Mouse (Mus musculus) bone marrow, adult 2 months (tissue): ENCODE data around the gene Eif4b. TPM values are rescaled to one million over a fixed set of nuclear protein-coding genes. Genes with fewer than 3 reads are reported as not detected.

Experiments
- H3K27ac ChIP-seq: fragments of 200-500 bp; 2 replicates; pipeline ENCODE4 v1.5.1; 2012; ENCODE audit warnings: low read depth, mild to moderate bottlenecking, control low read depth, inconsistent platforms, low read length; ENCODE audit not compliant: control insufficient read depth, poor library complexity, insufficient read depth
- H3K4me1 ChIP-seq: fragments of 200-500 bp; 2 replicates; pipeline ENCODE4 v1.6.1; 2011; ENCODE audit warnings: low read length; ENCODE audit not compliant: control insufficient read depth, insufficient read depth
- H3K4me3 ChIP-seq: fragments of 200-500 bp; replicated peaks from 2 replicates; pipeline ENCODE3; 2011; ENCODE audit warnings: mild to moderate bottlenecking, low read depth, low read length, control low read depth; ENCODE audit not compliant: control insufficient read depth
- CTCF ChIP-seq: fragments of 200-500 bp; IDR thresholded peaks from 2 replicates; pipeline ENCODE4 v1.5.1; 2011; ENCODE audit warnings: low read length, control low read depth; ENCODE audit not compliant: control insufficient read depth, insufficient read depth
- POLR2A ChIP-seq: fragments of 200-500 bp; IDR thresholded peaks from 2 replicates; pipeline ENCODE4 v1.6.1; 2011; ENCODE audit warnings: low read depth, mild to moderate bottlenecking, control low read depth, low read length, borderline replicate concordance; ENCODE audit not compliant: control insufficient read depth
- WGBS: fragments of 180-500 bp; shearing (Covaris S2); methylation state at CpG from one replicate; pipeline ENCODE4 v1.1.7; 2018; 5-methylcytosine and 5-hydroxymethylcytosine counted together
- polyA plus RNA-seq: library from polyadenylated mRNA; stranded (reverse); fragments of >200 nt; gene quantifications from 2 replicates; pipeline ENCODE4 v1.2.4, GENCODE M21; 2011; ENCODE audit warnings: low replicate concordance; ENCODE audit not compliant: missing spikeins, insufficient read depth, insufficient read length

Eif4b gene
- polyA plus RNA-seq, 1 experiment = 122 TPM

DNA sequence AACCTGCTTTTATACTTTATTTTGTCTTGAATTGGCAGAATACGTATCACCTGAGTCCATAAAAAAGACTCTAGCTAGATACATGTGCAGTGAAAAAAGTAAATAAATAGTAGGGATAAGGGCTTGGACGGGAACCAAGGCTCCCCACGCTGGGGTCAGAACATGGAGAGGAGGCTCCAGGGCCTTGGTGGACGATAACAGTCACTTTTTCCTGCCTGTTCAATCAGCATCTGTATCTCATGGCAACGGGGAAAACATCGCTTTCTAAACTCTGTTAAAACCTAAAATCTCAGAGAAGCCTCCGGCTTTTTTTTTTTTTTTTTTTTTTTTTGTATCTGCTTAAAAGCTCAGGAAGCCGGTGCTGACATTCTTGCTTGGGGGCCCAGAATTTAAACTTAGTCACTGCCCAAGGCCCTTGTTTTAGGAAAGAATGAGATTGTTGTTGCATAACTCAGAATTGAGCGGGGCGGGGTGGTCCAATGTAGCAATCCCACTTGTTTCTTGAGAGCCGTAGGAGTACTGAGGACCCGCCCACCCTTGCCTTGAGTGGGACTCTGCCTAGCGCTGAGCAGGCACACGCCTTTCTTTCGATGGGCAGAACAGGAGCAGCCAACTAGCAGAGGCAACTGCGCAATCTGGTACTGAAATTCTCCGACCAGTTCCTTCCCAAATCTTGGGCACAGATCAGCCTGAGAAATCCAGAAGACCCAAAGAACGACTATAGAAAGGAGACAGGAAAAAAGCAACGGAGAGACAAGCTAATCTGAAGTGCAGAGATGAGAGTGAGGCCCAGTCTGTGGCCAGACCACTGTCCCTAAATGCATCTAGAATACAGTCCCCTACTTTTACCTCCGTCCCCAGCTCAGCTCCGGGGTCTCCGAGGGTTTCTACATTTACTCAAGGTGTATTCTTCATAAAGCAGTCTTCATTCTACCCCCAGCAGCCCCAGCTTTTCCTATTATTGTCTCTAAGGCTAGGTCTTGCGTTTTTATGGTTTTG, 69.6 kb downstream of the Eif4b start:
- Histone ChIP-seq H3K4me1 (peaks cover 1% of the 10 kb centered on the region; the same call in 1 of the 2 replicates), H3K4me3 (no peak overlapping the region), H3K27ac (no peak overlapping the region)
- TF ChIP-seq CTCF = no peak
- no peak for TF ChIP-seq POLR2A
- 61% methylated on average over 23 of the region's 23 CpGs for WGBS

DNA sequence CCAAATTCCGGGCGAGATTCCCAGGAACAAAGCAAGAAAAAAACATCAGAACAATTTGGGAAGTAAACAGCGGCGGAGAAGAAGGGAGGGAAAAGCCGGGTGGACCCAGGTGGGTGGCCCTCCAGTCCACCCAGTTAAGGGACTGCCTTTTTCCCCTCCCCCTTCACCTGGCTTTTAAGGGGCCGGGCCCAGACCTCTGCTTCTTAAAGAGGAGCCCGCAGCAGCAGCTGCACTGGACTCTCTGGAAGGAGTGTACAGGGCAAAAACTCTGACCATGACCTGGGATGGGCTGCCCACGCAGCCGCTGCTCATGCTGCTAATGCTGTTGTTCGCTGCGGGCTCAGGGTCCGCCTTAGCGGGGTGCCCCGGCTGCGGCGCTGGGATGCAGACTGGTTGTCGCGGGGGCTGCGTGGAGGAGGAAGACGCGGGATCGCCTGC, 70.7 kb downstream of the Eif4b start, which contains the start of gene Igfbp6:
Gene Igfbp6, plus strand, starts transcription at position 89 of the 438 bp plus-strand sequence.
- no peak within 1 kb of the TSS for H3K4me3 ChIP-seq
- H3K27ac ChIP-seq = no peak within 1 kb of the TSS
- TF ChIP-seq CTCF = no peak
- TF ChIP-seq POLR2A = no peak
- peaks cover 1% of the 10 kb centered on the region; the same call in 1 of the 2 replicates for H3K4me1 ChIP-seq
- 45% methylated on average over 22 of the region's 22 CpGs for WGBS

DNA sequence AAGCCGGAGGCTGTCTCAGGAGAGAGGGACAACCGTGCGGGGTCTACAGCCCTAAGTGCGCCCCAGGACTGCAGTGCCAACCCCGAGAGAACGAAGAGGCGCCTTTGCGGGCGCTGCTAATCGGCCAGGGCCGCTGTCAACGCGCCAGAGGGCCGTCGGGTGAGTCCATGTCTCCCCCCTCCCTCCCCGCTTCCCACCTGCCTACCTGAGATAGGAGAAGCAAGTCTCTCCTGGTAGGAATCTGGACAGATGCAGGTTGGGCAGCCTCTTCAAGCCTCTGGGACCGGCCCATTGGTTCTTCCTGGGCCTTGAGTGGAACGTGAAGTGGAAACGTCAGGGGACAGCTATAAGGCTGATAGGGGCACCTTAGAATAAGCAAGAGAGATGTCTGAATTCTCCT, 71.2 kb downstream of the Eif4b start:
- TF ChIP-seq CTCF = no peak
- no peak for TF ChIP-seq POLR2A
- H3K27ac ChIP-seq = no peak overlapping the region
- H3K4me3 ChIP-seq = no peak overlapping the region
- peaks cover 1% of the 10 kb centered on the region; the same call in 1 of the 2 replicates for H3K4me1 ChIP-seq
- WGBS = 45% methylated on average over 19 of the region's 19 CpGs

DNA sequence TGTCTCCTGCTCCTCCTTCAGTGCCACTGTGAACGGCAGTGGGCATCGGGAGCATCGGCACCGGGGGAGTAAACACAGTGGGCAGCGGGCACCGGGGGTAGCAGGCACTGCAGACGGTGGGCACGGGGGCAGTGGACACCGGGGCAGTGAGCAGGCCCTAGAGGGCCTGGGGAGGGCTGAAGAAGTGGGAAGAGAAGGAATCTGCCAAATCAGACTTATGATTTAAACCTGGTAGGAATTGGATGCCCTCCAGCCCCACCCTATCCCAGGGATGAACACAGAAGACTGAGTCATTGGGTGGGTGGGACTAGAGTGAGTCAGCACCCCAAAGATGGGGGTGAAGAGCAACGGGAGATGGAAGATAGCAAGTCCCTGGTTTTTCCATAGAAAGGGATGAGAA, 71.8 kb downstream of the Eif4b start:
- Histone ChIP-seq H3K27ac (no peak overlapping the region), H3K4me3 (no peak overlapping the region), H3K4me1 (peaks cover 1% of the 10 kb centered on the region; the same call in 1 of the 2 replicates)
- 77% methylated on average over 10 of the region's 10 CpGs for WGBS
- TF ChIP-seq POLR2A (no peak), CTCF (no peak)

DNA sequence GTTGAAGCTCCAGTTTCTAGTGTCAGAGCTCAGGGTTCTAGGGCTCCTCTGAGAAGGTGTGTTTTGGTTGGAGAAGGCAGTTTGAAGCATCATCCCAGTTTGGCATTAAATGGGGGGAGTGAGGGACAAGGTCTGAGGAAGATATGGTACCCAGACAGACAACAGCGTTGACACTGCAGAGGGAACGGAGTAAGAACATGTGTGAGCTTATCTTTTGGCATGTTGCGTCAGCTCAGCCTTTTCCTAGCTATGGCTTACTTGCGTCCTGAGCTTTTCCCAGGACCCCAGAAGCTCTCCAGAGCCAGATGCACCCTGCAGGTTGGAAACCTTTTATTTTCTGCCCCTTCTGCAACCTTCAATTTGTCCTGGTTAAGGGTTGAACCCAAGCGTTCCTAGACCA, 72.5 kb downstream of the Eif4b start:
- WGBS = 67% methylated on average over 5 of the region's 5 CpGs
- TF ChIP-seq CTCF (no peak), POLR2A (no peak)
- peaks cover 3% of the 10 kb centered on the region; the same call in 1 of the 2 replicates for H3K4me1 ChIP-seq

More for the DNA sequence above, 72.5 kb downstream of the Eif4b start:
- H3K4me3 ChIP-seq = no peak overlapping the region
- no peak overlapping the region for H3K27ac ChIP-seq

Other genes with a start within 250 kb of the Eif4b start
- not detected in 2 replicates for gene Krt1, start 223.0 kb upstream of the Eif4b start, polyA plus RNA-seq
- gene Krt77, start 204.1 kb upstream of the Eif4b start, polyA plus RNA-seq = not detected in 2 replicates
- not detected in 2 replicates for gene Krt76, start 180.9 kb upstream of the Eif4b start, polyA plus RNA-seq
- gene Krt4, start 149.0 kb upstream of the Eif4b start, polyA plus RNA-seq = not detected in 2 replicates
- gene Krt79, start 133.4 kb upstream of the Eif4b start, polyA plus RNA-seq = not detected in 2 replicates
- not detected in 2 replicates for gene Krt78, start 119.5 kb upstream of the Eif4b start, polyA plus RNA-seq
- gene Krt8, start 69.3 kb upstream of the Eif4b start, polyA plus RNA-seq = 1.0 TPM in 1 of 2 replicates, not detected in the other
- gene Krt18, start 45.6 kb upstream of the Eif4b start, polyA plus RNA-seq = 2.0 and 5.6 TPM in 2 replicates
- 20.3 and 26.7 TPM in 2 replicates for gene Tns2, start 26.6 kb downstream of the Eif4b start, polyA plus RNA-seq
- gene Spryd3, start 62.5 kb downstream of the Eif4b start, polyA plus RNA-seq = 7.9 and 23.0 TPM in 2 replicates
- gene Igfbp6, start 70.6 kb downstream of the Eif4b start, polyA plus RNA-seq = not detected in 2 replicates
- gene Soat2, start 76.8 kb downstream of the Eif4b start, polyA plus RNA-seq = 1.2 and 2.7 TPM in 2 replicates
- gene Zfp740, start 129.5 kb downstream of the Eif4b start, polyA plus RNA-seq = 22.8 and 34.5 TPM in 2 replicates
- 13.6 and 18.5 TPM in 2 replicates for gene Csad, start 131.0 kb downstream of the Eif4b start, polyA plus RNA-seq
- gene Itgb7, start 158.2 kb downstream of the Eif4b start, polyA plus RNA-seq = 39.1 and 140 TPM in 2 replicates
- 17.1 and 36.3 TPM in 2 replicates for gene Rarg, start 183.7 kb downstream of the Eif4b start, polyA plus RNA-seq
- not detected in 2 replicates for gene Gm9918, start 196.8 kb downstream of the Eif4b start, polyA plus RNA-seq
- gene Mfsd5, start 205.7 kb downstream of the Eif4b start, polyA plus RNA-seq = 10.5 and 13.5 TPM in 2 replicates
- 22.9 and 39.8 TPM in 2 replicates for gene Espl1, start 222.5 kb downstream of the Eif4b start, polyA plus RNA-seq